Mouse (Mus musculus) small intestine, adult 2 months (tissue): Measurements from ENCODE around the gene Lat2.

Experiments
- CTCF ChIP-seq: fragments of 200-500 bp; IDR thresholded peaks from 2 replicates; pipeline ENCODE4 v1.5.1; 2012; ENCODE audit warnings: low read depth, mild to moderate bottlenecking, control low read depth, inconsistent platforms, low read length, moderate library complexity, mixed read lengths; ENCODE audit not compliant: insufficient replicate concordance, insufficient read length; ENCODE audit errors: extremely low read depth
- POLR2A ChIP-seq: fragments of 200-500 bp; IDR thresholded peaks from 2 replicates; pipeline ENCODE4 v1.6.1; 2012; ENCODE audit warnings: low read depth, mild to moderate bottlenecking, control low read depth, inconsistent platforms, low read length, moderate library complexity

- no peak for TF ChIP-seq CTCF
- no peak for TF ChIP-seq POLR2A
Measured at GRCm38 (mm10) chr5:134560450-134561171, 54.2 kb downstream of the Lat2 start.
